Comparison of ENCODE assay signal across 8 mouse cellular contexts in genomic region chr16:4592909-4593875, GRCm38 (mm10). TPM values are rescaled to one million over a fixed set of nuclear protein-coding genes. Genes with fewer than 3 reads are reported as not detected.
DNase-seq lines count a peak whose midpoint lies in the region; ATAC-seq and TF ChIP-seq lines count a peak whose summit lies in the region.

No protein-coding gene starts in this region.

- TF ChIP-seq RAD21 in MEL (IDR thresholded peaks at IDR 0.05; ENCODE audit: low read depth, low read length) = peak; percentile 8; the same call in 1 of the 2 replicates

- H3K4me1 ChIP-seq in erythroblast, embryonic 14.5 days (ENCODE audit: control insufficient read depth) = peaks cover 11% of the 10 kb centered on the region
- H3K4me1 ChIP-seq in MEL (ENCODE audit: control insufficient read depth in 1 of 2, insufficient read depth in 2 of 2, low read length in 2 of 2) = no peaks in the 10 kb centered on the region; a peak in 1 of 4 replicates
- peaks cover 3% of the 10 kb centered on the region; the same call in 1 of the 2 replicates for H3K4me1 ChIP-seq in cortical plate, adult 2 months (ENCODE audit: control insufficient read depth, insufficient read depth, low read length)
- peaks cover 52% of the 10 kb centered on the region for H3K4me1 ChIP-seq in heart, embryonic 15.5 days (replicated peaks)
- peaks cover 48% of the 10 kb centered on the region for H3K4me1 ChIP-seq in kidney, embryonic 16.5 days (ENCODE audit: insufficient read depth, low read length)
- peaks cover 57% of the 10 kb centered on the region for H3K4me1 ChIP-seq in lung, embryonic 15.5 days

- no peak for ATAC-seq in erythroblast, adult 5-6 weeks (replicated peaks; ENCODE audit: low FRiP score, poor library complexity, severe bottlenecking)
- ATAC-seq in heart, embryonic 15.5 days (replicated peaks; ENCODE audit: insufficient number of reproducible peaks, insufficient read depth, low FRiP score, low read depth) = no peak
- ATAC-seq in kidney, embryonic 16.5 days (ENCODE audit: low FRiP score, low TSS enrichment) = 0 out of 2 replicates have a peak, but pooled peaks have one; percentile 5
- ATAC-seq in lung, embryonic 15.5 days (ENCODE audit: borderline replicate concordance, extremely low read depth, low FRiP score, low TSS enrichment) = no peak

- peak overlapping the region; percentile 76 for H3K4me2 ChIP-seq in heart, embryonic 15.5 days
- peak overlapping the region; percentile 91 for H3K4me2 ChIP-seq in kidney, embryonic 16.5 days (replicated peaks; ENCODE audit: low read depth, low read length)
- H3K4me2 ChIP-seq in lung, embryonic 15.5 days = peak overlapping the region; percentile 82

- H3K9ac ChIP-seq in MEL (ENCODE audit: control insufficient read depth, low read depth, low read length, poor library complexity, severe bottlenecking) = no peak overlapping the region
- peak overlapping the region; percentile 93 for H3K9ac ChIP-seq in heart, embryonic 15.5 days
- peak overlapping the region; percentile 96 for H3K9ac ChIP-seq in kidney, embryonic 16.5 days (replicated peaks; ENCODE audit: low read length)
- H3K9ac ChIP-seq in lung, embryonic 15.5 days = peak overlapping the region; percentile 90

- no peaks in the 10 kb centered on the region for H3K79me2 ChIP-seq in MEL (ENCODE audit: control insufficient read depth, insufficient read depth, low read length, poor library complexity)

- peak; percentile 57 for DNase-seq in MEL (ENCODE audit: low read depth, low spot score)
- DNase-seq in retina, postnatal 7 days (ENCODE audit: low read depth, low spot score) = peak; percentile 64

- no peak for TF ChIP-seq POLR2A in MEL (IDR thresholded peaks at IDR 0.05; ENCODE audit: control insufficient read depth in 1 of 2, insufficient read depth in 1 of 2, low read depth in 1 of 2, low read length in 2 of 2, poor library complexity in 1 of 2)
- TF ChIP-seq POLR2A in cortical plate, adult 2 months (IDR thresholded peaks at IDR 0.05; ENCODE audit: extremely low read depth, insufficient read depth, low read length) = no peak

- peaks cover 63% of the 10 kb centered on the region for H3K27me3 ChIP-seq in erythroblast, embryonic 14.5 days (ENCODE audit: control insufficient read depth)
- 0 out of 4 replicates have a peak, but pooled peaks cover 0 to 3% of the 10 kb centered on the region in 2 experiments for H3K27me3 ChIP-seq in MEL (ENCODE audit: control insufficient read depth in 1 of 2, insufficient read depth in 2 of 2, low read length in 2 of 2)
- no peaks in the 10 kb centered on the region for H3K27me3 ChIP-seq in heart, embryonic 15.5 days
- no peaks in the 10 kb centered on the region for H3K27me3 ChIP-seq in kidney, embryonic 16.5 days (ENCODE audit: insufficient read depth, low read length)
- H3K27me3 ChIP-seq in lung, embryonic 15.5 days = no peaks in the 10 kb centered on the region

- WGBS in heart, embryonic 15.5 days = 14% methylated on average over 32 of the region's 32 CpGs
- WGBS in kidney, embryonic 16.5 days = 14% methylated on average over 32 of the region's 32 CpGs
- WGBS in lung, embryonic 15.5 days = 10% methylated on average over 32 of the region's 32 CpGs

- no peaks in the 10 kb centered on the region for H3K36me3 ChIP-seq in erythroblast, embryonic 14.5 days (ENCODE audit: control insufficient read depth)
- H3K36me3 ChIP-seq in MEL (ENCODE audit: control insufficient read depth in 1 of 2, insufficient read depth in 2 of 2, low read length in 2 of 2) = no peaks in the 10 kb centered on the region
- H3K36me3 ChIP-seq in heart, embryonic 15.5 days = peaks cover 12% of the 10 kb centered on the region
- peaks cover 10% of the 10 kb centered on the region for H3K36me3 ChIP-seq in kidney, embryonic 16.5 days (ENCODE audit: insufficient read depth, low read length)
- H3K36me3 ChIP-seq in lung, embryonic 15.5 days = peaks cover 14% of the 10 kb centered on the region; the same call in 1 of the 2 replicates

- no peak overlapping the region for H3K27ac ChIP-seq in MEL (ENCODE audit: control insufficient read depth, low read depth, low read length)
- H3K27ac ChIP-seq in cortical plate, adult 2 months (ENCODE audit: insufficient read depth, low read length) = peak overlapping the region; percentile 74
- peak overlapping the region; percentile 96 for H3K27ac ChIP-seq in heart, embryonic 15.5 days
- peak overlapping the region; percentile 96 for H3K27ac ChIP-seq in kidney, embryonic 16.5 days (ENCODE audit: low read length)
- H3K27ac ChIP-seq in lung, embryonic 15.5 days = peak overlapping the region; percentile 95

- H3K4me3 ChIP-seq in erythroblast, embryonic 14.5 days (replicated peaks) = peak overlapping the region; percentile 47
- H3K4me3 ChIP-seq in MEL (ENCODE audit: control insufficient read depth in 1 of 2, insufficient read depth in 1 of 2, low read depth in 2 of 2, low read length in 2 of 2) = no peak overlapping the region
- H3K4me3 ChIP-seq in cortical plate, adult 2 months (ENCODE audit: insufficient read depth, low read length) = peak overlapping the region; percentile 62
- H3K4me3 ChIP-seq in heart, embryonic 15.5 days = peak overlapping the region; percentile 92
- H3K4me3 ChIP-seq in kidney, embryonic 16.5 days (ENCODE audit: low read length) = peak overlapping the region; percentile 88
- peak overlapping the region; percentile 84 for H3K4me3 ChIP-seq in lung, embryonic 15.5 days

- H3K9me3 ChIP-seq in erythroblast, embryonic 14.5 days (ENCODE audit: control insufficient read depth, low read length) = peaks cover 3% of the 10 kb centered on the region; the same call in 1 of the 2 replicates
- no peaks in the 10 kb centered on the region for H3K9me3 ChIP-seq in MEL (replicated peaks; ENCODE audit: insufficient read depth, low read length)
- H3K9me3 ChIP-seq in heart, embryonic 15.5 days (replicated peaks) = no peaks in the 10 kb centered on the region
- H3K9me3 ChIP-seq in kidney, embryonic 16.5 days (ENCODE audit: low read length) = no peaks in the 10 kb centered on the region
- no peaks in the 10 kb centered on the region for H3K9me3 ChIP-seq in lung, embryonic 15.5 days

- TF ChIP-seq CTCF in MEL (IDR thresholded peaks at IDR 0.05 in 2 of 3, conservative IDR thresholded peaks at IDR 0.05 in 1 of 3; ENCODE audit: control insufficient read depth in 1 of 3, insufficient read depth in 1 of 3, low read depth in 2 of 3, low read length in 3 of 3, poor library complexity in 1 of 3, severe bottlenecking in 1 of 3) = peak; percentile 9 to 57 (median 54); a peak in 5 of 6 replicates
- TF ChIP-seq CTCF in cortical plate, adult 2 months (IDR thresholded peaks at IDR 0.05; ENCODE audit: extremely low read depth, insufficient read depth, low read length) = peak; percentile 23; the same call in 1 of the 2 replicates

- TF ChIP-seq EP300 in MEL (IDR thresholded peaks at IDR 0.05; ENCODE audit: low read depth in 1 of 2, low read length in 2 of 2) = no peak

RNA-seq across cellular contexts. Expression of gene Glis2, which starts 1.3 kb away (rescaled TPM):
- polyA plus RNA-seq in erythroblast, embryonic 14.5 days (2012) = 0.01 TPM in 1 of 2 replicates, not detected in the other
- total RNA-seq in erythroblast, adult 5-6 weeks (2015; ENCODE audit: low replicate concordance) = not detected in 2 replicates
- total RNA-seq in erythroblast, adult 5-6 weeks (2017; ENCODE audit: low replicate concordance) = not detected in 2 replicates
- 0.42 and 0.62 TPM in 2 replicates for total RNA-seq in MEL (2012; rRNA removed)
- 1 to 10 TPM in 1 of 2 experiments, not detected in 1; 5.0 TPM for polyA plus RNA-seq in MEL (2012; ENCODE audit: insufficient read depth in 1 of 2, insufficient read length in 2 of 2, low read depth in 1 of 2, low replicate concordance in 2 of 2, missing spikeins in 1 of 2)
- polyA plus RNA-seq in cortical plate, adult 2 months (2012; rRNA removed) = 17.3 and 22.1 TPM in 2 replicates
- 17.7 and 17.9 TPM in 2 replicates for polyA plus RNA-seq in heart, embryonic 15.5 days (2015; fragmentation: Nextera tagmentation; extraction: Ambion mirVana)
- 43.6 and 53.6 TPM in 2 replicates for polyA plus RNA-seq in kidney, embryonic 16.5 days (2015; fragmentation: Nextera tagmentation; extraction: Ambion mirVana)
- 18.5 and 24.0 TPM in 2 replicates for polyA plus RNA-seq in lung, embryonic 15.5 days (2015; fragmentation: Nextera tagmentation; extraction: Ambion mirVana)

RNA-seq across cellular contexts. Expression of gene Pam16, which starts 31.6 kb away (rescaled TPM):
- 15.1 and 16.3 TPM in 2 replicates for polyA plus RNA-seq in erythroblast, embryonic 14.5 days (2012)
- total RNA-seq in erythroblast, adult 5-6 weeks (2015; ENCODE audit: low replicate concordance) = 3.3 and 10.6 TPM in 2 replicates
- total RNA-seq in erythroblast, adult 5-6 weeks (2017; ENCODE audit: low replicate concordance) = 7.9 and 11.6 TPM in 2 replicates
- 115 and 121 TPM in 2 replicates for total RNA-seq in MEL (2012; rRNA removed)
- 10 to 100 TPM in 1 of 2 experiments, not detected in 1; 13.6 TPM for polyA plus RNA-seq in MEL (2012; ENCODE audit: insufficient read depth in 1 of 2, insufficient read length in 2 of 2, low read depth in 1 of 2, low replicate concordance in 2 of 2, missing spikeins in 1 of 2)
- 99.3 and 101 TPM in 2 replicates for polyA plus RNA-seq in cortical plate, adult 2 months (2012; rRNA removed)
- 118 and 125 TPM in 2 replicates for polyA plus RNA-seq in heart, embryonic 15.5 days (2015; fragmentation: Nextera tagmentation; extraction: Ambion mirVana)
- 67.8 and 80.4 TPM in 2 replicates for polyA plus RNA-seq in kidney, embryonic 16.5 days (2015; fragmentation: Nextera tagmentation; extraction: Ambion mirVana)
- polyA plus RNA-seq in lung, embryonic 15.5 days (2015; fragmentation: Nextera tagmentation; extraction: Ambion mirVana) = 93.8 and 94.6 TPM in 2 replicates

RNA-seq across cellular contexts. Expression of gene Tfap4, which starts 33.5 kb away (rescaled TPM):
- polyA plus RNA-seq in erythroblast, embryonic 14.5 days (2012) = 1.0 and 1.3 TPM in 2 replicates
- 3.1 and 14.4 TPM in 2 replicates for total RNA-seq in erythroblast, adult 5-6 weeks (2015; ENCODE audit: low replicate concordance)
- 4.6 and 5.9 TPM in 2 replicates for total RNA-seq in erythroblast, adult 5-6 weeks (2017; ENCODE audit: low replicate concordance)
- 26.2 and 26.3 TPM in 2 replicates for total RNA-seq in MEL (2012; rRNA removed)
- 100 to 1,000 TPM in 1 of 2 experiments, 10 to 100 TPM in 1; 40.3 to 217 TPM for polyA plus RNA-seq in MEL (2012; ENCODE audit: insufficient read depth in 1 of 2, insufficient read length in 2 of 2, low read depth in 1 of 2, low replicate concordance in 2 of 2, missing spikeins in 1 of 2)
- 3.9 and 5.0 TPM in 2 replicates for polyA plus RNA-seq in cortical plate, adult 2 months (2012; rRNA removed)
- polyA plus RNA-seq in heart, embryonic 15.5 days (2015; fragmentation: Nextera tagmentation; extraction: Ambion mirVana) = 5.6 and 7.1 TPM in 2 replicates
- polyA plus RNA-seq in kidney, embryonic 16.5 days (2015; fragmentation: Nextera tagmentation; extraction: Ambion mirVana) = 21.8 and 25.5 TPM in 2 replicates
- 18.4 and 19.6 TPM in 2 replicates for polyA plus RNA-seq in lung, embryonic 15.5 days (2015; fragmentation: Nextera tagmentation; extraction: Ambion mirVana)

RNA-seq across cellular contexts. Expression of gene Vasn, which starts 46.5 kb away (rescaled TPM):
- 0.01 and 0.19 TPM in 2 replicates for polyA plus RNA-seq in erythroblast, embryonic 14.5 days (2012)
- total RNA-seq in erythroblast, adult 5-6 weeks (2015; ENCODE audit: low replicate concordance) = not detected in 2 replicates
- total RNA-seq in erythroblast, adult 5-6 weeks (2017; ENCODE audit: low replicate concordance) = not detected in 2 replicates
- 0.16 and 0.19 TPM in 2 replicates for total RNA-seq in MEL (2012; rRNA removed)
- 1 to 10 TPM in 1 of 2 experiments, not detected in 1; 3.1 TPM for polyA plus RNA-seq in MEL (2012; ENCODE audit: insufficient read depth in 1 of 2, insufficient read length in 2 of 2, low read depth in 1 of 2, low replicate concordance in 2 of 2, missing spikeins in 1 of 2)
- polyA plus RNA-seq in cortical plate, adult 2 months (2012; rRNA removed) = 10.1 and 11.2 TPM in 2 replicates
- 14.7 and 20.7 TPM in 2 replicates for polyA plus RNA-seq in heart, embryonic 15.5 days (2015; fragmentation: Nextera tagmentation; extraction: Ambion mirVana)
- 26.8 TPM in 2 replicates for polyA plus RNA-seq in kidney, embryonic 16.5 days (2015; fragmentation: Nextera tagmentation; extraction: Ambion mirVana)
- polyA plus RNA-seq in lung, embryonic 15.5 days (2015; fragmentation: Nextera tagmentation; extraction: Ambion mirVana) = 25.1 and 25.9 TPM in 2 replicates

RNA-seq across cellular contexts. Expression of gene Dnaja3, which starts 46.6 kb away (rescaled TPM):
- 0.66 and 0.80 TPM in 2 replicates for polyA plus RNA-seq in erythroblast, embryonic 14.5 days (2012)
- 4.8 and 6.9 TPM in 2 replicates for total RNA-seq in erythroblast, adult 5-6 weeks (2015; ENCODE audit: low replicate concordance)
- 9.5 and 10.9 TPM in 2 replicates for total RNA-seq in erythroblast, adult 5-6 weeks (2017; ENCODE audit: low replicate concordance)
- 90.7 and 94.3 TPM in 2 replicates for total RNA-seq in MEL (2012; rRNA removed)
- 10 to 100 TPM in 1 of 2 experiments, not detected in 1; 91.8 TPM for polyA plus RNA-seq in MEL (2012; ENCODE audit: insufficient read depth in 1 of 2, insufficient read length in 2 of 2, low read depth in 1 of 2, low replicate concordance in 2 of 2, missing spikeins in 1 of 2)
- polyA plus RNA-seq in cortical plate, adult 2 months (2012; rRNA removed) = 48.8 and 50.6 TPM in 2 replicates
- polyA plus RNA-seq in heart, embryonic 15.5 days (2015; fragmentation: Nextera tagmentation; extraction: Ambion mirVana) = 78.3 and 79.6 TPM in 2 replicates
- polyA plus RNA-seq in kidney, embryonic 16.5 days (2015; fragmentation: Nextera tagmentation; extraction: Ambion mirVana) = 89.6 and 95.3 TPM in 2 replicates
- polyA plus RNA-seq in lung, embryonic 15.5 days (2015; fragmentation: Nextera tagmentation; extraction: Ambion mirVana) = 66.0 and 66.5 TPM in 2 replicates

Comparison
In these comparisons a context has a peak if more than half of its experiments do, and no peak if none do; other contexts are left out.
1. H3K4me3 ChIP-seq: peak in erythroblast, embryonic 14.5 days (single experiment), cortical plate, adult 2 months (single experiment), heart, embryonic 15.5 days (single experiment), kidney, embryonic 16.5 days (single experiment) and lung, embryonic 15.5 days (single experiment); none in MEL (0 of 2).
2. Peak in every context shown above with its lines, with median percentiles within 50 percentile points of each other: H3K4me2 ChIP-seq.